Mouse (Mus musculus) hindbrain, embryonic 16.5 days (tissue): ENCODE data around the gene Tuba8. TPM values are rescaled to one million over a fixed set of nuclear protein-coding genes. Genes with fewer than 3 reads are reported as not detected.
A peak's percentile ranks its signal among the peaks of the same experiment; 100 is the strongest.

Experiments used
- ATAC-seq: fragments of 200-750 bp; cut with Nextera tagmentation; 2 replicates; pipeline ENCODE4 v1.8.0; 2017; ENCODE audit warnings: moderate TSS enrichment, moderate library complexity
- H3K27ac ChIP-seq: fragments of 300-500 bp; sonication (generic); 2 replicates; pipeline ENCODE4 v1.5.1; 2014; ENCODE audit warnings: low read depth, mild to moderate bottlenecking, control low read depth, low read length, moderate library complexity
- H3K27me3 ChIP-seq: fragments of 300-500 bp; sonication (generic); replicated peaks from 2 replicates; pipeline ENCODE4 v1.6.1; 2014; ENCODE audit warnings: low read length; ENCODE audit not compliant: control insufficient read depth, insufficient read depth
- H3K36me3 ChIP-seq: fragments of 300-500 bp; sonication (generic); 2 replicates; pipeline ENCODE4 v1.6.1; 2014; ENCODE audit warnings: mild to moderate bottlenecking, low read length, moderate library complexity, mixed read lengths; ENCODE audit not compliant: control insufficient read depth, insufficient read depth
- H3K4me1 ChIP-seq: fragments of 300-500 bp; sonication (generic); 2 replicates; pipeline ENCODE4 v1.6.1; 2014; ENCODE audit warnings: low read depth, low read length; ENCODE audit not compliant: control insufficient read depth, insufficient read depth
- H3K4me2 ChIP-seq: fragments of 300-500 bp; sonication (generic); 2 replicates; pipeline ENCODE4 v1.6.1; 2014; ENCODE audit warnings: mild to moderate bottlenecking, low read length, control low read depth, moderate library complexity
- H3K4me3 ChIP-seq: fragments of 300-500 bp; sonication (generic); 2 replicates; pipeline ENCODE4 v1.5.1; 2014; ENCODE audit warnings: mild to moderate bottlenecking, low read length, control low read depth, moderate library complexity
- H3K9ac ChIP-seq: fragments of 300-500 bp; sonication (generic); 2 replicates; pipeline ENCODE4 v1.6.1; 2014; ENCODE audit warnings: low read depth, mild to moderate bottlenecking, control low read depth, low read length, moderate library complexity
- H3K9me3 ChIP-seq: fragments of 300-500 bp; sonication (generic); 2 replicates; pipeline ENCODE4 v1.6.1; 2014; ENCODE audit warnings: mild to moderate bottlenecking, low read length, moderate library complexity; ENCODE audit not compliant: control insufficient read depth
- WGBS: fragments of 180-500 bp; shearing (Covaris S2); extraction: QIAGEN DNeasy Blood & Tissue Kit; methylation state at CpG from one replicate; pipeline ENCODE4 v1.1.7; 2014; 5-methylcytosine and 5-hydroxymethylcytosine counted together
- polyA plus RNA-seq: library from polyadenylated mRNA; unstranded; fragments of >200 nt; fragmentation: Nextera tagmentation; extraction: Ambion mirVana; gene quantifications from 2 replicates; pipeline ENCODE4 v1.2.1, GENCODE M21; 2015

The Tuba8 gene
- polyA plus RNA-seq, 1 experiment from 2014 or later, result 1.8 TPM

DNA sequence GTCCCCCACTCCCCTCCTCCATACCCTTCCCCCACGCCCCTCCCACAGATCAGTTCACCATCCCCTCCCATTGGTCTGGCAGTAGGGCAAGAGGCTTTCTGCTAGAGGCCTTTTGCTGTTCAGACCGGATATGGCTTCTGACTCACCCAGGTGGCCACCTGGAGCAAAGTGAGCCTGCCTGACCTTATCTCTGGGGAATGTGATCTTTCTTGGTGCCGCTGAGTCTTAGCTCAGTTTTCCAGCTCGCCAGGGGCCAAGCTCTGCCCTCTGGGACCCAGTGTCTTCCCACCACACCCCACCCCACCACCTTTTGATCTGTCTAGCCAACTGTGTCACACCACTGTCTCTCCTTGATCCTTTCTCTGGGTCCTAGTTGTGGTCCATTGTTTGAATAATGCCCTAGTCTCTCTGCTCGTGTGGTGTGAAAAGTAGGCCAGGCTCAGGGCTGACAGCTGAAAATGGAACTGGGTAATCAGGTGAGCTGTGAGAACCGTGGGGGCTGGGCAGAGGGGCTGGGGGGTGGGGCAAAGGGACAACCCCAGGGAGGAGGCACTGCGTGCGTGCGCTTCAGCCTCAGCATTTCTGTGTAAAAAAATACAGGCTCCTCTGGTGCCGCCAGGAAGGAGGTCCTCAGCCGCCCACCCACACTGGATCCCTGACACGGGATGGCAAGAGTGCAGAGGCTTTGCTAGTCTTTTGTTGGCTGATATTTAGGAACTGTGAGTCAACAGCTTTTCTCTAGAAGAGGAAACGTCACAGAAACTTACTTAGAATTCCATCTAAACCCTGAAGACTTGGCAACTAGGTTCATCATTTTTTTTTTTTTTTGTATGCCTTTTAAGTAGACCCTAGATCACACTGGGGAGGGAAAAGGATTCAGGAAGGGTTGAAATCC lies 16.2 kb upstream of the Tuba8 start:
- Histone ChIP-seq H3K27ac (no peak overlapping the region), H3K4me1 (no peaks in the 10 kb centered on the region), H3K4me2 (no peak overlapping the region), H3K27me3 (no peaks in the 10 kb centered on the region), H3K9me3 (no peaks in the 10 kb centered on the region), H3K4me3 (no peak overlapping the region), H3K9ac (no peak overlapping the region), H3K36me3 (peaks cover 23% of the 10 kb centered on the region)
- ATAC-seq, result 0 out of 2 replicates have a peak, but pooled peaks have one; percentile 29
- WGBS, result 50% methylated on average over 13 of the region's 13 CpGs

DNA sequence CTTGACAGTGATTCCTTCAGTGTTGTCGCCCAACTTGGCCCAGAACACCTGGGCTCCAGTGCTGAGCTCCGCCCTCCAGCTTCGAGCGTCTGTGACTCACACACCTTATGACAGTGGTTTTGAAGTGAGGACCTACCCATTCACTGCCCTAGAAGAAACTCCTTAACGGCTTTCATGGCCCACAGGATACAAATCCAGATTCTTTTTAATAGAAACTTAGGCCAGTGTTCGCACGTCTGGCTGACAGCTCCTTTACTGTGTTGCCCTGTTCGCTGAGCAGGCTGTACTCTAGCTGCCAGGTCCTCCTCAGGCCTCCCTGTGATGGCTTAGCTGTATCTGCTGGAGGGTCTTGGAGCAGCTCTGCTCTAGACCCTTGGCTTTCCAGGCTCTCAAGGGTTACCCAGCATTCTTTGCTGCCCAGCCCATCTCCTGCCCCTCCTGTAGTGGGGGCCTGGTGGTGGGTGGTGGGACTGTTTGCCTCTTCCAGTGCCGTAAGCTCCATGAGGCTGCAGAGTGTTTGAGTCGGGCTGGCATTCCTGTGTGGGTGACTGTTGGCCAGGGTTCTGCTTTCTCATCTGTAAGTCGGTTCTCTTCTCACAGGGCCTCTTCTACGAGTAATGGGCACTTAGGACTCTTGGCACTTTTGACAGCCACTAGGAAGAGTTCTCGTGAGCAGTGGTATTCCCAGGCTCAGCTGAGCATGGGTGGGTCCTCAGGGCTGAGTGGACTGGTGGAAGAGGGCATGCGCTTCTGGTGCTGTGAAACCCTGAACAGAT lies 15.4 kb upstream of the Tuba8 start:
- H3K4me3 ChIP-seq, result no peak overlapping the region
- H3K4me1 ChIP-seq, result no peaks in the 10 kb centered on the region
- ATAC-seq, result no peak
- H3K4me2 ChIP-seq, result no peak overlapping the region
- 83% methylated on average over 14 of the region's 14 CpGs for WGBS
- no peak overlapping the region for H3K9ac ChIP-seq
- no peaks in the 10 kb centered on the region for H3K27me3 ChIP-seq
- no peaks in the 10 kb centered on the region for H3K9me3 ChIP-seq
- peaks cover 21% of the 10 kb centered on the region for H3K36me3 ChIP-seq
- no peak overlapping the region for H3K27ac ChIP-seq

DNA sequence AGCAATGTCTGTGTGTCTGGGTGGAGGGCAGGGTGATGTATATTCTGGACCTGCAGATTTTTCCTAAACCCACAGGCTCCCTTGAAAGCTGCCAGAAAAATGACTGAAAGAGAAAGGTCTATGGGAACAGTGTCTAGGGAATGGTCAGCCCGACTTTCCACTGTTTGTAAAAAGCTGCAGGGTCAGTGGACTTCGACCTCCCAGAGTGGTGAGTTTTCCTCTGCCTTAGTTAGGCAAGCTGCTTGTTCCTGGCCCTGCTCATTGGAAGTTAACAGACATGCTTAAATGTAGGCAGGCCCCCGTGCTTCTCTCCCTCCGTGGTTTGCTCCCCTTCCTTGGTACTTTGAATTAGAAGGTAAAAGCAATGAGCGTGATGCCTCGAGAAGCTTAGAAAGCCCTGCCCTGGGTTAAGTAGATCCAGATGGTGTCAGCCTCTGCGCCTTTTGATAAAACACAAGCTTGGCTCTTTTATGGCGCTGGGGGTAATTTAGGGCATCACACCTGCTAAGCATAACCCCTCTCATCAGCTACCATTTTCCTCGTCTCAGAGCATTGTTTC lies 12.6 kb upstream of the Tuba8 start:
- no peaks in the 10 kb centered on the region for H3K4me1 ChIP-seq
- H3K4me3 ChIP-seq, result no peak overlapping the region
- ATAC-seq, result no peak
- H3K27ac ChIP-seq, result no peak overlapping the region
- H3K27me3 ChIP-seq, result no peaks in the 10 kb centered on the region
- peaks cover 7% of the 10 kb centered on the region; the same call in 1 of the 2 replicates for H3K36me3 ChIP-seq
- no peak overlapping the region for H3K4me2 ChIP-seq
- no peak overlapping the region for H3K9ac ChIP-seq
- H3K9me3 ChIP-seq, result no peaks in the 10 kb centered on the region
- 78% methylated on average over 9 of the region's 9 CpGs for WGBS

DNA sequence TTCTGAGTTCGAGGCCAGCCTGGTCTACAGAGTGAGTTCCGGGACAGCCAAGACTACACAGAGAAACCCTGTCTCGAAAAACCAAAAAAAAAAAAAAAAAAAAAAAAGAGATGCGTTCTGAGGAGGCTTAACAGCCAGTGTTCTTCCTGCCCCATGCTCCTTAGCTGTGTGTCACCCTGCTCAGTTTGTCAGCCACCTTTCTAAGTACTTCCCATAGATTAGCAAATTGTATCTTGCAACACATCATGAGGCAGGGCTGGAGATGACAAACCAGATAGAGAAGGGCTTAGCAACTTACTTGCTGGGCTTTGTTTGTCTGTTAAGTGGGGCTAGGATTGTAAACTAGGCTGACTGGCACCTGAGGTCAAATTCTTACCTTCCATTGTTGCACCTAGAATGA lies 10.0 kb upstream of the Tuba8 start:
- Histone ChIP-seq H3K4me3 (no peak overlapping the region), H3K27ac (no peak overlapping the region), H3K27me3 (no peaks in the 10 kb centered on the region), H3K4me1 (no peaks in the 10 kb centered on the region), H3K4me2 (no peak overlapping the region), H3K9ac (no peak overlapping the region), H3K9me3 (no peaks in the 10 kb centered on the region), H3K36me3 (0 out of 2 replicates have a peak, but pooled peaks cover 3% of the 10 kb centered on the region)
- 93% methylated on average over 4 of the region's 4 CpGs for WGBS
- ATAC-seq, result no peak

DNA sequence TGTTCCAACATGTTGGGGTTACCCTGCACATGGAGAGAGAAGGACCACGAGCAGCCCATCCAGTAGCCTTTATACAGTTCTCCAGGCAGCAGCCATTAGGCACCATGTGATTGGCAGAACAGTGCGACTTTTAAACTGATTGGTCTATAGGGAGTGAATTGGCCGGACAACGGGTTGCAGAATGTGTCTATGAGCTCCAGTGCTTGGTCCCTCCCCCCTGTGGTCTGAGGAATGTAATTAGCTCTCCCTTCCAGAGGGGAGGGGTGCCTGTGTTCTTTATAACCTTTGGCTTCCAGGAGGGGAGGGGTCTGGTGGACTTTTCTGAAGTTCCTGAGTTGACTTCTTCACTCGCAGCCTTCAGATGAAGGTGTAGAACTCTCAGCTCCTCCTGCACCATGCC lies 8.5 kb upstream of the Tuba8 start:
- Histone ChIP-seq H3K4me2 (no peak overlapping the region), H3K36me3 (0 out of 2 replicates have a peak, but pooled peaks cover 2% of the 10 kb centered on the region), H3K27ac (no peak overlapping the region), H3K9me3 (no peaks in the 10 kb centered on the region), H3K4me1 (no peaks in the 10 kb centered on the region), H3K4me3 (no peak overlapping the region), H3K27me3 (no peaks in the 10 kb centered on the region), H3K9ac (no peak overlapping the region)
- WGBS, result 69% methylated on average over 5 of the region's 5 CpGs
- ATAC-seq, result no peak

GRCm38 (mm10) chr6:121206481-121206880 lies 4.0 kb upstream of the Tuba8 start:
- H3K9ac ChIP-seq, result no peak overlapping the region
- ATAC-seq, result no peak
- H3K9me3 ChIP-seq, result no peaks in the 10 kb centered on the region
- H3K4me2 ChIP-seq, result no peak overlapping the region
- H3K4me1 ChIP-seq, result peaks cover 10% of the 10 kb centered on the region
- H3K36me3 ChIP-seq, result no peaks in the 10 kb centered on the region
- no peak overlapping the region for H3K27ac ChIP-seq
- H3K27me3 ChIP-seq, result peaks cover 3% of the 10 kb centered on the region; the same call in 1 of the 2 replicates
- no peak overlapping the region for H3K4me3 ChIP-seq
- 83% methylated on average over 5 of the region's 5 CpGs for WGBS

- Histone ChIP-seq H3K4me1 (peaks cover 11% of the 10 kb centered on the region), H3K4me3 (no peak overlapping the region), H3K27me3 (peaks cover 3% of the 10 kb centered on the region; the same call in 1 of the 2 replicates), H3K27ac (no peak overlapping the region), H3K4me2 (no peak overlapping the region), H3K36me3 (no peaks in the 10 kb centered on the region), H3K9me3 (no peaks in the 10 kb centered on the region), H3K9ac (no peak overlapping the region)
- no peak for ATAC-seq
- WGBS, result 77% methylated on average over 2 of the region's 2 CpGs
These were observed 912 bp upstream of the Tuba8 start for GRCm38 (mm10) chr6:121209584-121209983.

DNA sequence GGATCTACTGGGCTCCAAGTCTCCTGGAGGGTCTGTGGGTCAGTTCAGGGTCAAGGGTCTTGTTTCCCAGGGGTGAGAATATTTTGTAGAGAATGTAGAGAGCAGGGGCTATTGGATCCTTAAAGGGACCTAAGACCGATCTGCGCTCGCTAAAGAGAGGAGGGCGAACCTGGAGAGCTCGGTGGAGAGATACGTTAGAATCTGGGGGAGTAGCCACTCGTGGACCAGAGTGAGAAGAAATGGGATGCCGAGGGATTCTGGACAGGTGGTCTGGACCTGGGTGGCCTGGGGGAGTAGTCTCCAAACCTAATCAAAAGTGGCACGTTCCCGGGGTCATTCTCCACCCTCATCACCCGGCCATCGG lies 412 bp downstream of the Tuba8 start:
- no peaks in the 10 kb centered on the region for H3K9me3 ChIP-seq
- under 1% methylated on average over 12 of the region's 12 CpGs for WGBS
- no peaks in the 10 kb centered on the region for H3K36me3 ChIP-seq
- H3K27me3 ChIP-seq, result peaks cover 3% of the 10 kb centered on the region; the same call in 1 of the 2 replicates
- ATAC-seq, result peak; percentile 60
- H3K4me1 ChIP-seq, result peaks cover 11% of the 10 kb centered on the region
- no peak overlapping the region for H3K27ac ChIP-seq
- peak overlapping the region; percentile 97 for H3K4me2 ChIP-seq
- peak overlapping the region; percentile 52 for H3K4me3 ChIP-seq
- peak overlapping the region; percentile 67 for H3K9ac ChIP-seq

GRCm38 (mm10) chr6:121211743-121212142 lies 1.2 kb downstream of the Tuba8 start:
- H3K9ac ChIP-seq, result no peak overlapping the region

More at GRCm38 (mm10) chr6:121211743-121212142, 1.2 kb downstream of the Tuba8 start:
- Histone ChIP-seq H3K4me1 (peaks cover 11% of the 10 kb centered on the region), H3K27me3 (peaks cover 3% of the 10 kb centered on the region; the same call in 1 of the 2 replicates), H3K36me3 (no peaks in the 10 kb centered on the region), H3K4me3 (no peak overlapping the region), H3K9me3 (no peaks in the 10 kb centered on the region), H3K27ac (no peak overlapping the region), H3K4me2 (peak overlapping the region; percentile 97)
- 7% methylated on average over 4 of the region's 5 CpGs for WGBS
- ATAC-seq, result no peak
